ENCODE assay signal across 21 mouse cellular contexts in genomic region chr10:80001945-80002344, GRCm38 (mm10). TPM values are rescaled to one million over a fixed set of nuclear protein-coding genes. Genes with fewer than 3 reads are reported as not detected.
A peak's percentile ranks its signal among the peaks of the same experiment; 100 is the strongest.
DNase-seq lines count a peak whose midpoint lies in the region; ATAC-seq and TF ChIP-seq lines count a peak whose summit lies in the region.
"Had no signal": no experiment of that assay in that cellular context is flagged by ENCODE, and none has a peak within 500 bp of the region (broad histone marks: within the 10 kb centered on the region; RNA-seq: fewer than 3 reads in every experiment).

No protein-coding gene starts in this region.

- H3K27ac ChIP-seq in hindbrain, embryonic 10.5 days = no peak overlapping the region
- H3K27ac ChIP-seq in hindbrain, embryonic 12.5 days = no peak overlapping the region
- H3K27ac ChIP-seq in limb, embryonic 10.5 days = peak overlapping the region; percentile 65; the same call in 1 of the 2 replicates
- peak overlapping the region; percentile 61; the same call in 1 of the 2 replicates for H3K27ac ChIP-seq in stomach, postnatal 0 days (replicated peaks)
- H3K27ac ChIP-seq: heart, embryonic 15.5 days; hindbrain, embryonic 15.5 days had no signal

- no peaks in the 10 kb centered on the region for H3K9me3 ChIP-seq in hindbrain, embryonic 10.5 days
- no peaks in the 10 kb centered on the region for H3K9me3 ChIP-seq in hindbrain, embryonic 12.5 days (replicated peaks)
- no peaks in the 10 kb centered on the region for H3K9me3 ChIP-seq in E14TG2a.4 (ENCODE audit: low read length)
- no peaks in the 10 kb centered on the region for H3K9me3 ChIP-seq in limb, embryonic 10.5 days (replicated peaks)
- no peaks in the 10 kb centered on the region for H3K9me3 ChIP-seq in stomach, postnatal 0 days (ENCODE audit: control insufficient read depth, low read length)
- H3K9me3 ChIP-seq: heart, embryonic 15.5 days; hindbrain, embryonic 15.5 days had no signal

- no peaks in the 10 kb centered on the region for H3K36me3 ChIP-seq in hindbrain, embryonic 10.5 days
- no peaks in the 10 kb centered on the region for H3K36me3 ChIP-seq in hindbrain, embryonic 12.5 days
- peaks cover 25% of the 10 kb centered on the region for H3K36me3 ChIP-seq in E14TG2a.4 (ENCODE audit: insufficient read depth, low read length)
- H3K36me3 ChIP-seq in limb, embryonic 10.5 days = no peaks in the 10 kb centered on the region
- H3K36me3 ChIP-seq in stomach, postnatal 0 days (ENCODE audit: control insufficient read depth, insufficient read depth, low read length) = no peaks in the 10 kb centered on the region
- H3K36me3 ChIP-seq: heart, embryonic 15.5 days; hindbrain, embryonic 15.5 days had no signal

- H3K27me3 ChIP-seq in hindbrain, embryonic 10.5 days (ENCODE audit: insufficient read depth, poor library complexity, severe bottlenecking) = peaks cover 79% of the 10 kb centered on the region
- peaks cover 46% of the 10 kb centered on the region for H3K27me3 ChIP-seq in hindbrain, embryonic 12.5 days
- peaks cover 17% of the 10 kb centered on the region for H3K27me3 ChIP-seq in E14TG2a.4 (ENCODE audit: insufficient read depth, low read length)
- peaks cover 88% of the 10 kb centered on the region for H3K27me3 ChIP-seq in limb, embryonic 10.5 days (ENCODE audit: low read depth, poor library complexity, severe bottlenecking)
- H3K27me3 ChIP-seq in stomach, postnatal 0 days (ENCODE audit: control insufficient read depth, insufficient read depth, low read length) = no peaks in the 10 kb centered on the region
- H3K27me3 ChIP-seq: Patski had no signal

- H3K4me1 ChIP-seq in hindbrain, embryonic 10.5 days (replicated peaks) = peaks cover 35% of the 10 kb centered on the region
- peaks cover 16% of the 10 kb centered on the region for H3K4me1 ChIP-seq in hindbrain, embryonic 12.5 days
- H3K4me1 ChIP-seq in E14TG2a.4 (replicated peaks; ENCODE audit: low read depth, low read length) = peaks cover 85% of the 10 kb centered on the region
- peaks cover 36% of the 10 kb centered on the region for H3K4me1 ChIP-seq in limb, embryonic 10.5 days
- peaks cover 5% of the 10 kb centered on the region; the same call in 1 of the 2 replicates for H3K4me1 ChIP-seq in stomach, postnatal 0 days (replicated peaks; ENCODE audit: control insufficient read depth, insufficient read depth)

- TF ChIP-seq EP300 in stomach, postnatal 0 days (optimal IDR thresholded peaks at IDR 0.05) = no peak

- H3K9ac ChIP-seq in hindbrain, embryonic 12.5 days = no peak overlapping the region
- H3K9ac ChIP-seq in stomach, postnatal 0 days (ENCODE audit: low read length) = no peak overlapping the region
- H3K9ac ChIP-seq: heart, embryonic 15.5 days; hindbrain, embryonic 15.5 days had no signal

- TF ChIP-seq CTCF in E14TG2a.4 (conservative IDR thresholded peaks at IDR 0.05; ENCODE audit: low read length) = no peak
- TF ChIP-seq CTCF in stomach, postnatal 0 days (IDR thresholded peaks at IDR 0.05; ENCODE audit: low read depth) = no peak

- H3K4me2 ChIP-seq in hindbrain, embryonic 12.5 days (replicated peaks) = no peak overlapping the region
- H3K4me2 ChIP-seq in stomach, postnatal 0 days (replicated peaks; ENCODE audit: low read depth) = no peak overlapping the region
- H3K4me2 ChIP-seq: heart, embryonic 15.5 days; hindbrain, embryonic 15.5 days had no signal

- 75% methylated on average over 9 of the region's 9 CpGs for WGBS in hindbrain, embryonic 10.5 days
- 78% methylated on average over 9 of the region's 9 CpGs for WGBS in hindbrain, embryonic 12.5 days
- 75% methylated on average over 9 of the region's 9 CpGs for WGBS in limb, embryonic 10.5 days
- 56% methylated on average over 9 of the region's 9 CpGs for WGBS in stomach, postnatal 0 days

- H3K4me3 ChIP-seq in hindbrain, embryonic 10.5 days = 0 out of 2 replicates have a peak overlapping the region, but pooled peaks have one; percentile 9
- no peak overlapping the region for H3K4me3 ChIP-seq in hindbrain, embryonic 12.5 days
- H3K4me3 ChIP-seq in E14TG2a.4 (replicated peaks; ENCODE audit: low read length) = peak overlapping the region; percentile 58
- H3K4me3 ChIP-seq in limb, embryonic 10.5 days = 0 out of 2 replicates have a peak overlapping the region, but pooled peaks have one; percentile 16
- H3K4me3 ChIP-seq in stomach, postnatal 0 days (ENCODE audit: low read depth, low read length) = no peak overlapping the region
- H3K4me3 ChIP-seq: heart, adult 2 months; heart, embryonic 15.5 days; hindbrain, embryonic 15.5 days had no signal

- ATAC-seq in hindbrain, embryonic 12.5 days (ENCODE audit: low FRiP score) = no peak
- no peak for ATAC-seq in stomach, postnatal 0 days (ENCODE audit: low FRiP score, low TSS enrichment)
- ATAC-seq: activated CD4-positive, CD25-positive, alpha-beta regulatory T cell, adult 4 months; CD4-positive, CD25-positive, alpha-beta regulatory T cell, adult 4 months; forebrain, embryonic 16.5 days; Patski had no signal

- no peak for DNase-seq in hindbrain, embryonic 10.5 days (ENCODE audit: low spot score)
- no peak for DNase-seq in limb, embryonic 10.5 days (ENCODE audit: low spot score)
- DNase-seq in stomach, postnatal 0 days (ENCODE audit: low spot score) = no peak
- DNase-seq in MN1 (ENCODE audit: low spot score) = no peak
- no peak for DNase-seq in frontal cortex, postnatal 36 days (ENCODE audit: low spot score in 2 of 2)
- DNase-seq: adrenal gland, postnatal 14 days; B cell, adult 2 months; cerebellum, adult 11-12 months; cerebellum, adult 9-11 months; cerebellum, postnatal 36 days; gastrocnemius, postnatal 14 days; heart, adult 2 months; heart, postnatal 14 days had no signal

RNA-seq across cellular contexts. Expression of gene Abca7, which starts 5.7 kb away (rescaled TPM):
- 4.4 and 6.0 TPM in 2 replicates for polyA plus RNA-seq in hindbrain, embryonic 10.5 days (2016; fragmentation: Nextera tagmentation; extraction: Ambion mirVana)
- 6.9 and 7.7 TPM in 2 replicates for polyA plus RNA-seq in hindbrain, embryonic 12.5 days (2016; fragmentation: Nextera tagmentation; extraction: Ambion mirVana)
- 2.0 and 2.3 TPM in 2 replicates for polyA plus RNA-seq in limb, embryonic 10.5 days (2016; fragmentation: Nextera tagmentation; extraction: Ambion mirVana)
- 2.6 and 3.2 TPM in 2 replicates for polyA plus RNA-seq in stomach, postnatal 0 days (2015; fragmentation: Nextera tagmentation; extraction: Ambion mirVana)

RNA-seq across cellular contexts. Expression of gene Cnn2, which starts 13.6 kb away (rescaled TPM):
- polyA plus RNA-seq in hindbrain, embryonic 10.5 days (2016; fragmentation: Nextera tagmentation; extraction: Ambion mirVana) = 201 and 223 TPM in 2 replicates
- 178 and 204 TPM in 2 replicates for polyA plus RNA-seq in hindbrain, embryonic 12.5 days (2016; fragmentation: Nextera tagmentation; extraction: Ambion mirVana)
- polyA plus RNA-seq in limb, embryonic 10.5 days (2016; fragmentation: Nextera tagmentation; extraction: Ambion mirVana) = 261 and 301 TPM in 2 replicates
- 236 and 245 TPM in 2 replicates for polyA plus RNA-seq in stomach, postnatal 0 days (2015; fragmentation: Nextera tagmentation; extraction: Ambion mirVana)

RNA-seq across cellular contexts. Expression of gene Arhgap45, which starts 14.5 kb away (rescaled TPM):
- polyA plus RNA-seq in hindbrain, embryonic 10.5 days (2016; fragmentation: Nextera tagmentation; extraction: Ambion mirVana) = 8.4 and 9.0 TPM in 2 replicates
- 8.7 and 8.9 TPM in 2 replicates for polyA plus RNA-seq in hindbrain, embryonic 12.5 days (2016; fragmentation: Nextera tagmentation; extraction: Ambion mirVana)
- polyA plus RNA-seq in limb, embryonic 10.5 days (2016; fragmentation: Nextera tagmentation; extraction: Ambion mirVana) = 14.9 and 15.5 TPM in 2 replicates
- 2.0 TPM in 2 replicates for polyA plus RNA-seq in stomach, postnatal 0 days (2015; fragmentation: Nextera tagmentation; extraction: Ambion mirVana)

RNA-seq across cellular contexts. Expression of gene Tmem259, which starts 17.8 kb away (rescaled TPM):
- polyA plus RNA-seq in hindbrain, embryonic 10.5 days (2016; fragmentation: Nextera tagmentation; extraction: Ambion mirVana) = 11.8 and 13.1 TPM in 2 replicates
- polyA plus RNA-seq in hindbrain, embryonic 12.5 days (2016; fragmentation: Nextera tagmentation; extraction: Ambion mirVana) = 23.1 and 25.5 TPM in 2 replicates
- 14.9 and 16.4 TPM in 2 replicates for polyA plus RNA-seq in limb, embryonic 10.5 days (2016; fragmentation: Nextera tagmentation; extraction: Ambion mirVana)
- 18.5 and 19.1 TPM in 2 replicates for polyA plus RNA-seq in stomach, postnatal 0 days (2015; fragmentation: Nextera tagmentation; extraction: Ambion mirVana)

RNA-seq across cellular contexts. Expression of gene Grin3b, which starts 31.4 kb away (rescaled TPM):
- polyA plus RNA-seq in hindbrain, embryonic 10.5 days (2016; fragmentation: Nextera tagmentation; extraction: Ambion mirVana) = 0.35 TPM in 2 replicates
- 0.23 and 0.44 TPM in 2 replicates for polyA plus RNA-seq in hindbrain, embryonic 12.5 days (2016; fragmentation: Nextera tagmentation; extraction: Ambion mirVana)
- 0.28 and 0.40 TPM in 2 replicates for polyA plus RNA-seq in limb, embryonic 10.5 days (2016; fragmentation: Nextera tagmentation; extraction: Ambion mirVana)
- polyA plus RNA-seq in stomach, postnatal 0 days (2015; fragmentation: Nextera tagmentation; extraction: Ambion mirVana) = 0.17 and 0.18 TPM in 2 replicates
- polyA plus RNA-seq: activated CD4-positive, CD25-positive, alpha-beta regulatory T cell, adult 4 months had no signal

Comparison
In these comparisons a context has a peak if more than half of its experiments do, and no peak if none do; other contexts are left out.
1. H3K4me3 ChIP-seq: peak in hindbrain, embryonic 10.5 days (single experiment), E14TG2a.4 (single experiment) and limb, embryonic 10.5 days (single experiment); none in hindbrain, embryonic 12.5 days (single experiment) and stomach, postnatal 0 days (single experiment).
2. H3K27ac ChIP-seq: peak in limb, embryonic 10.5 days (single experiment) and stomach, postnatal 0 days (single experiment); none in hindbrain, embryonic 10.5 days (single experiment) and hindbrain, embryonic 12.5 days (single experiment).